Mouse (Mus musculus): ENCODE measurements at regions not wholly inside any gene's neighbourhood (a gene's known extent, or its start where the extent isn't known, plus 50 kb on each side); places are given as distances from the start of the nearest gene placed in this dataset.
"Not testable (repeated sequence)": the region's sequence is repeated elsewhere in the genome, so short reads cannot be mapped to it uniquely, and the experiment has no call there.

DNA sequence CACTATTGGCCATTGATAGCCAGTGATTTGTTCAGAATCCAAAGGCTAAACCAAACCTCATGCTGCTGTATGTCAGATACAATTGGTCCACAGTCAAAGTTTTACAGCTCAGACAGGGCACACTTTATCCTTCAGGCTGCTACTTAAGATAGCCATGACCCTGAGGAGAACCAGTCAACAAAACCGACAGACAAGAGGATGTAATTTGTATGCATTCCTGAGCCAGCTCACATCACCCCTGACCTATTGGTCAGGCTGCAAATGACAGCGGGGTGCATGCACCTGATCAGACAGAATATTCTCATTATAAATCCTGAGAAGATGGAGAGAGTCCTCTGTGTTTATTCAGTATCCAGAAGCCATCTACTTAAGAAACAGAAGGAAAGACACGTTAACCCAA lies 315.5 kb upstream of the Pou3f2 start:
- DNase-seq (ENCODE audit: inconsistent ontology term) = no peak

DNA sequence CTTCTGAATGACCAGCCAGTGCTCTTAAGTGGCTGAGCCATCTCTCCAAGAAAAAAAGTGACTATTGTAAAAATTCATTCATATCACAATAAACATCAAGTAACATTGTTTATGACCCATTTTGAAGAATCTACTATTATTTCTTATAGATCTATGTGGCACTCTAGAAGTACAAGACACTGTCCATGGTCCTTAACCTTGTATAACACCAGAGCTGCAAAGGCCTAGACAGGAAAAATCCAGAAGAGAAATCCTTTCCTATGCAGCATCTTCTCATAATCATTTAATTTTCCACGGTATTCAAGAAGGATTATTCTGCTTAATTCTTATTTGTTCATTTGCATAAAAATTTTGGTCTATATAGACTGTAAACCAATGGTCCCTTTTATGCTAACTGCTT lies 304.7 kb upstream of the Pou3f2 start:
- no peak for DNase-seq (ENCODE audit: inconsistent ontology term)

DNA sequence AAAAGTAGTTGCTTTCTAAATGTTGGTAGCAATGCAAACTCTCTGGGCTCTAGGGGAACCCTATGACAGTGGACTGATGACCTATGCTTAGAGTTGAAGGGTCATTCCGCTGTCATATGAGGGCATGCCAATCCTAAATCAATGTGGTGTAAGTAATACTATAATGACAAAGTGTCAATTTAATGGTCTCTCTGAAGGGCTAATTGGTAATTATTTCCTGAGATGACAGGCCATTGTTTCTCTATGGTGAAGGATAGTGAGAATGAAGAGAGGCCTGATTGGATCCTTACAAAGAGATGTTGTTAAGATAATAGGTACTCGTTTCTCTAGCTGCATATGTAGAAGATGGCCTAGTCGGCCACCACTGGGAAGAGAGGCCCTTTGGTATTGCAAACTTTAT lies 299.7 kb upstream of the Pou3f2 start:
- no peak for DNase-seq (ENCODE audit: inconsistent ontology term)

DNA sequence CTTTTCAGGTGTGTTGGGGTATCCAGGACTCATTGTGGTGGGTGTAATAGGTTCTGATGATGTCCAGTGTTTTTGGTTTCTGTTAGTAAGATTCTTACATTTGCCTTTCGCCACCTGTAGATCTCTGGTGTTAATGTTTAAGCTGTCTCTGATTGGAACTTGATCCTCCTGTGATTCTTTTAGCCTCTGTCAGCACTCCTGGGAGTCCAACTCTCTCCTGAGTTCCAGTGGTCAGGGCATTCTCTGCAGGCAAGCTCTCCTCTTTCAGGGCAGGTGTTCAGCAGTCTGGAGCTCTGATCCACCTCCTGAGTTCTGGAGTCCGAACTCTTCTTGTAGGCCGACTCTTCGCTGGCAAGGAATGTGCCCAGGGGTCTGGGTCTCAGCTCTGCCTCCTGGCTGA lies 274.9 kb upstream of the Pou3f2 start:
- not testable (repeated sequence) for DNase-seq (ENCODE audit: inconsistent ontology term)

Measured in Muller cell, postnatal 12 days (primary cell).